Mouse (Mus musculus) ovary, adult 18-20 months (tissue): ENCODE data around the gene Olfr470.
"Not testable (repeated sequence)": the region's sequence is repeated elsewhere in the genome, so short reads cannot be mapped to it uniquely, and the experiment has no call there.

Experiments
- DNase-seq: peaks from one replicate; pipeline ENCODE4 v3.0.0; 2022; ENCODE audit warnings: low spot score, mixed read lengths

Gene Olfr470

GRCm38 (mm10) chr7:107847390-107847789 lies at the start of gene Olfr470:
TSS of gene Olfr470 (minus strand) at chr7:107847490.
- not testable (repeated sequence) for DNase-seq

GRCm38 (mm10) chr7:107841719-107842118 lies 5.6 kb downstream of the Olfr470 start:
- no peak for DNase-seq

- not testable (repeated sequence) for DNase-seq
Measured at GRCm38 (mm10) chr7:107825441-107825840, 21.8 kb downstream of the Olfr470 start, which contains the start of gene Olfr469. TSS of gene Olfr469 (minus strand) at chr7:107825541.

GRCm38 (mm10) chr7:107823867-107824266 lies 23.4 kb downstream of the Olfr470 start:
- DNase-seq, result not testable (repeated sequence)

GRCm38 (mm10) chr7:107819442-107819841 lies 27.8 kb downstream of the Olfr470 start:
- DNase-seq, result no peak

GRCm38 (mm10) chr7:107811963-107812362 lies 35.3 kb downstream of the Olfr470 start, which contains the start of gene Olfr467:
TSS of gene Olfr467 (plus strand) at chr7:107812263.
- no peak for DNase-seq

GRCm38 (mm10) chr7:107802138-107802537 lies 45.2 kb downstream of the Olfr470 start:
- DNase-seq, result no peak

GRCm38 (mm10) chr7:107801108-107801507 lies 46.2 kb downstream of the Olfr470 start, which contains the start of gene Ovch2:
TSS of gene Ovch2 (minus strand) at chr7:107801208.
- DNase-seq, result no peak

- no peak for DNase-seq
Measured at GRCm38 (mm10) chr7:107796500-107796899, 50.8 kb downstream of the Olfr470 start.
